Mouse (Mus musculus) stomach, embryonic 14.5 days (tissue): Measurements from ENCODE around the gene Ccr6. TPM values are rescaled to one million over a fixed set of nuclear protein-coding genes. Genes with fewer than 3 reads are reported as not detected.

Experiments used
- ATAC-seq: fragments of 200-750 bp; cut with Nextera tagmentation; 2 replicates; pipeline ENCODE4 v1.8.0; 2017; ENCODE audit warnings: low read depth, moderate TSS enrichment; ENCODE audit not compliant: insufficient number of reproducible peaks, insufficient read depth, low FRiP score
- H3K27ac ChIP-seq: fragments of 300-500 bp; sonication (generic); 2 replicates; pipeline ENCODE4 v1.5.1; 2014; ENCODE audit warnings: mild to moderate bottlenecking, low read length, moderate library complexity, mixed read lengths
- H3K27me3 ChIP-seq: fragments of 300-500 bp; sonication (generic); 2 replicates; pipeline ENCODE4 v1.6.1; 2014; ENCODE audit warnings: low read length, control low read depth, mixed read lengths; ENCODE audit not compliant: control insufficient read depth, insufficient read depth
- H3K36me3 ChIP-seq: fragments of 300-500 bp; sonication (generic); 2 replicates; pipeline ENCODE4 v1.6.1; 2014; ENCODE audit warnings: mild to moderate bottlenecking, control low read depth, low read length, moderate library complexity, mixed read lengths; ENCODE audit not compliant: control insufficient read depth, insufficient read depth
- H3K4me1 ChIP-seq: fragments of 300-500 bp; sonication (generic); 2 replicates; pipeline ENCODE4 v1.6.1; 2014; ENCODE audit warnings: low read length, control low read depth, mixed read lengths; ENCODE audit not compliant: control insufficient read depth, insufficient read depth
- H3K4me2 ChIP-seq: fragments of 300-500 bp; sonication (generic); replicated peaks from 2 replicates; pipeline ENCODE4 v1.6.1; 2014; ENCODE audit warnings: low read depth, low read length, control low read depth
- H3K4me3 ChIP-seq: fragments of 300-500 bp; sonication (generic); 2 replicates; pipeline ENCODE4 v1.5.1; 2014; ENCODE audit warnings: low read depth, low read length, control low read depth
- H3K9ac ChIP-seq: fragments of 300-500 bp; sonication (generic); replicated peaks from 2 replicates; pipeline ENCODE4 v1.6.1; 2014; ENCODE audit warnings: low read depth, mild to moderate bottlenecking, control low read depth, low read length, moderate library complexity, mixed read lengths
- H3K9me3 ChIP-seq: fragments of 300-500 bp; sonication (generic); 2 replicates; pipeline ENCODE4 v1.6.1; 2016; ENCODE audit warnings: low read depth, low read length, control low read depth; ENCODE audit not compliant: control insufficient read depth
- WGBS: fragments of 180-500 bp; shearing (Covaris S2); extraction: QIAGEN DNeasy Blood & Tissue Kit; methylation state at CpG from one replicate; pipeline ENCODE4 v1.1.7; 2014; 5-methylcytosine and 5-hydroxymethylcytosine counted together
- polyA plus RNA-seq: library from polyadenylated mRNA; unstranded; fragments of >200 nt; fragmentation: Nextera tagmentation; extraction: Ambion mirVana; gene quantifications from 2 replicates; pipeline ENCODE4 v1.2.1, GENCODE M21; 2014

The Ccr6 gene
- polyA plus RNA-seq, 1 experiment from 2014 or later: 0.71 TPM

DNA sequence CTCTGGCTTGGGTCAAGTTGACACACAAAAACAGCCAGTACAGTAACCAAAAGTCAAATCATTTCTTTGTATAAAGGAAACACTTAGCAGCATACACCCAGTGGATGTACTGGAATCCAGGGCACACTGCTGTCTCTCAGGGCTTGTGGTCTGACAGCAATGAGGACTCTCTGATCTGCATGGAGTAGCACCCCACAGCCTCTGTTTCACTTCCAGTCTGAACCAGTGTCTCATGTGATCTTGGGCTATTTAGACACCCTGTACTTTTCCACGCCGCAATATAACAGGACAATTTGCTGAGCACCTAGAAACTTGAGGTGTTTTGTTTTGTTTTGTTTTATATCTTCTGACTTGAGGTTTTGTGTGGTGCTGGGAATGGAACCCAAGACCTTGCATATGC, 10.7 kb upstream of the Ccr6 start:
- Histone ChIP-seq H3K9me3 (no peaks in the 10 kb centered on the region), H3K4me1 (0 out of 2 replicates have a peak, but pooled peaks cover 4% of the 10 kb centered on the region), H3K9ac (no peak overlapping the region), H3K36me3 (no peaks in the 10 kb centered on the region), H3K4me3 (no peak overlapping the region), H3K27me3 (no peaks in the 10 kb centered on the region), H3K27ac (no peak overlapping the region), H3K4me2 (no peak overlapping the region)
- WGBS: 95% methylated on average over 2 of the region's 2 CpGs
- no peak for ATAC-seq

DNA sequence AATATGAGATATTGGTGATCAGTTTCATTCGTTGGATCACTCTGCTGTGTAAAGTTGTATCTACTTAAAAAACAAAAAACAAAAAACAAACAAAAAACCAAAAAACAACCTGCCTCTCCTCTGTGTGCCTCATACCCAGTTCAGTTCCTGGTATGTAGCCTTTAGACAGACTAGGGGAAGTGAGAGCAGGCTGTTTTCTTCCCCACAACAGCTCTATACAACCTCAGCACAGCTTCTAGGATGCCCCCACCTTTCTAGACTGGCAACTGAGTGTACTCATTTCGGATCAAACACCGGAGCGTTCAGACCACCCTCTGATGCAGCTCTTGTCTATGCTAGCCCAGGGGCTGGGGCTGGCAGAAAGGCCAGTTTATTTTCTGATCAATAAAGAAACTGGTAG, 10.1 kb upstream of the Ccr6 start:
- ATAC-seq: no peak
- H3K4me1 ChIP-seq: 0 out of 2 replicates have a peak, but pooled peaks cover 4% of the 10 kb centered on the region
- no peaks in the 10 kb centered on the region for H3K27me3 ChIP-seq
- H3K36me3 ChIP-seq: no peaks in the 10 kb centered on the region
- no peak overlapping the region for H3K27ac ChIP-seq
- H3K4me2 ChIP-seq: no peak overlapping the region
- no peaks in the 10 kb centered on the region for H3K9me3 ChIP-seq
- WGBS: 77% methylated on average over 4 of the region's 4 CpGs
- H3K4me3 ChIP-seq: no peak overlapping the region
- no peak overlapping the region for H3K9ac ChIP-seq

DNA sequence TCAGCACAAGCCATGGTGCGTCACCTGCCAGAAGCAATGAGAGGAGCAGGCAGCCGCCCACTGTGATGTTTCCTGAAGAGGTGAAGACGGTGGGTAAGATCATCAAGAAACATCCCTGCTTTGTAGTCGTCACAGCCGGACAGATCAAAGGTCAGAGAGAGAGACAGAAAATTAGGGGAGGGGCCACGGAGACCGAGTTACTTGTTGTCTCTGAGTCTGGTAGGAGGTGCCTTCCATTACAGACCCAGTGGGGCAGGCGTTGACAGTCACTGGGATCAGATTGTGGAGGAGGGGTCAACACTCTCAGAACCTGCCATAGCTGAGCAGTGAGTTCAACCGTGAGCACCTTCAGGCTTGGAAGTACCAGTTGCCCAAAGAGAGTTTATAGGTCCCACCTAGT, 7.2 kb upstream of the Ccr6 start:
- no peaks in the 10 kb centered on the region for H3K9me3 ChIP-seq
- no peak for ATAC-seq
- H3K27me3 ChIP-seq: no peaks in the 10 kb centered on the region
- WGBS: 42% methylated on average over 9 of the region's 9 CpGs
- H3K36me3 ChIP-seq: no peaks in the 10 kb centered on the region
- H3K9ac ChIP-seq: no peak overlapping the region
- H3K4me1 ChIP-seq: 0 out of 2 replicates have a peak, but pooled peaks cover 4% of the 10 kb centered on the region
- no peak overlapping the region for H3K4me3 ChIP-seq
- no peak overlapping the region for H3K4me2 ChIP-seq
- H3K27ac ChIP-seq: no peak overlapping the region

DNA sequence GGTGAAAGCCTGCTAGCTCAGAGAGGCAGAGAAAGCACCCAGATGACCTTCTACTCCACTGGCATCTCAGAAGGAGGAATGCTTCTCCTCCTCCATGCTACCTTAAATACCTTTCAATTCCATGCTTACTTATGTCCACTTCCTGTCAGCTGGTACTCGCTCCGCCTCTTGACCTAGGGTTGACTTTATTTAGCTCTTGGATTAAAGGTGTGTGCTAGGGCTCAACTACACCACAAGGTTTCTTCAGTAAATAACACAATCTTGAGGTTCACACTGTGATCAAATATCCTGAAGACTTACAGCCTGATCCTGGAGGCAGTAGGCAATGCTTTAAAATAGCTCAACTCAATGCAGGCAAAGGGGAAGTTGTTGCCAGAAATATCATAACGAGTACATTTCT, 6.2 kb upstream of the Ccr6 start:
- Histone ChIP-seq H3K27me3 (no peaks in the 10 kb centered on the region), H3K27ac (no peak overlapping the region), H3K4me2 (no peak overlapping the region), H3K9me3 (no peaks in the 10 kb centered on the region), H3K9ac (no peak overlapping the region), H3K4me1 (0 out of 2 replicates have a peak, but pooled peaks cover 4% of the 10 kb centered on the region), H3K4me3 (no peak overlapping the region), H3K36me3 (no peaks in the 10 kb centered on the region)
- WGBS: 81% methylated on average over 3 of the region's 3 CpGs
- no peak for ATAC-seq

DNA sequence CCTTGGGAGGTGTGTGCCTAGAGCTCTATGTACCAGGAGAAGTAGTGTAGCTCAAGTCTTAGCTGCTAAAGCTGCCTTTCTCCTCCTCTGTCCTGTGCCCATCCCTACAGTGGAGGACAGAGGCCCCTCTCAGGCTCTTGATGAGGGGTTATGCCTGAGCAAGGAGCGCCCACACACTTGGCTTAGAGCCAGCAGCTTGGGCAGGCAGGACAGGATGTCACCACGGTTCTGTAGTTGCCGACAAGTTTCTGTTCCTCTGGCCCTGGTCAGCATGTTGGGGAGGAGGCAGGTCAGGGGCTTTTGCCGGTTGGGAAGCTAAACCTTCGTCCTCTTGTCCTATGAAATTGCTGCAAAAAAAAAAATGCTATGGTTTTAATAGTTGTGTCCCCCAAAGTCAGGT, 3.8 kb upstream of the Ccr6 start:
- 62% methylated on average over 5 of the region's 5 CpGs for WGBS
- Histone ChIP-seq H3K27ac (no peak overlapping the region), H3K4me1 (0 out of 2 replicates have a peak, but pooled peaks cover 4% of the 10 kb centered on the region), H3K9me3 (no peaks in the 10 kb centered on the region), H3K36me3 (no peaks in the 10 kb centered on the region), H3K4me3 (no peak overlapping the region), H3K27me3 (no peaks in the 10 kb centered on the region), H3K9ac (no peak overlapping the region), H3K4me2 (no peak overlapping the region)
- no peak for ATAC-seq

DNA sequence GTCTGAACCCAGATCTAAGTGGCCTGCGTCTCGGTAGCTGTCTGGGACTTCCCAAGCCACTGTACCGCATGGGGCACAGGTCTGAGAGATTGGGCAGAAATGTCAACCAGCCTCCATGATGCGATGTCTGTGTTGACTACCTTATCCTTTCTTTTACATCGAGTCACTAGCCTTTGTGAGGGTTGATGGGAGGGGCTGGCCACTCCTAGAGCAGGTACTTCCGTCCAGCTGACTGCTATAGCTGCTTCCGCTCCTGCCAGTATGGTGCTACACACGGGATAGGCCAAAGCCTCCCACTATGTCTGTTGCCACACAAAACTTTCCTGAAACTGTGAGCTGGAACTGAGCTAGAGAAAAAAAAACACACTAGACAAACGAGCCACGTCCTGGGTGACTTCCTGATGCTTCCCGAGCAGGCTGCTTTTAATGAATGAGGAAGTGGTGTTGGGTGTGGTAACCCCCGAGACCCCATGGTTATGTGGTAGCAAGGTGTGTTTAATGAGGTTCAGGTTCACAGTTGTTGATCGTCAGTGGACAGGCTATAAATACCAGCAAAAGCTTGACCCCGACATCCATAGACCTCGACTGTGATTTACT, 2.1 kb upstream of the Ccr6 start:
- WGBS: 53% methylated on average over 15 of the region's 15 CpGs
- H3K9me3 ChIP-seq: no peaks in the 10 kb centered on the region

DNA sequence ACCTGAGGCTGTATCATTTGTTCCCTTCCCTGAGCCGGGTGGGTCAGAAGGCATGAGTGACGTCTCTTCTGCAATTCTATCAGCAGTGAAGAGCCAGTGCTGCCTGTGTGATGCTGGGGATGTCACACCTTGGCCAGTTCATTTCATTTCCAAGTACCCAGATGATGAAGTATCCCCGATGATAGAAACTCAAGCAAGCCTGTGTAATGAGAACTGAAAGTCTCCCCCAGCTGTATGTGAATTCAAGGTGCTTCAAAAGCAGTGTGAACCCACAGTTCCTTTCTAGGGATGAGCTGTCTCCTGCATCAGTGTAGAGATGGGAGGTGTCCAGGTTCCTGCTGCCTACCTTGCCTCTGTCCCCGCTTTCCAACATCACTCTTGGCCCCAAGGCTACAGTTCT, 1.3 kb upstream of the Ccr6 start:
- ATAC-seq: no peak
- 81% methylated on average over 4 of the region's 4 CpGs for WGBS
- no peaks in the 10 kb centered on the region for H3K27me3 ChIP-seq

More for the DNA sequence above, 2.1 kb upstream of the Ccr6 start:
- Histone ChIP-seq H3K4me1 (no peaks in the 10 kb centered on the region), H3K36me3 (no peaks in the 10 kb centered on the region), H3K4me2 (no peak overlapping the region), H3K9ac (no peak overlapping the region), H3K27me3 (no peaks in the 10 kb centered on the region), H3K27ac (no peak overlapping the region), H3K4me3 (no peak overlapping the region)
- ATAC-seq: no peak

DNA sequence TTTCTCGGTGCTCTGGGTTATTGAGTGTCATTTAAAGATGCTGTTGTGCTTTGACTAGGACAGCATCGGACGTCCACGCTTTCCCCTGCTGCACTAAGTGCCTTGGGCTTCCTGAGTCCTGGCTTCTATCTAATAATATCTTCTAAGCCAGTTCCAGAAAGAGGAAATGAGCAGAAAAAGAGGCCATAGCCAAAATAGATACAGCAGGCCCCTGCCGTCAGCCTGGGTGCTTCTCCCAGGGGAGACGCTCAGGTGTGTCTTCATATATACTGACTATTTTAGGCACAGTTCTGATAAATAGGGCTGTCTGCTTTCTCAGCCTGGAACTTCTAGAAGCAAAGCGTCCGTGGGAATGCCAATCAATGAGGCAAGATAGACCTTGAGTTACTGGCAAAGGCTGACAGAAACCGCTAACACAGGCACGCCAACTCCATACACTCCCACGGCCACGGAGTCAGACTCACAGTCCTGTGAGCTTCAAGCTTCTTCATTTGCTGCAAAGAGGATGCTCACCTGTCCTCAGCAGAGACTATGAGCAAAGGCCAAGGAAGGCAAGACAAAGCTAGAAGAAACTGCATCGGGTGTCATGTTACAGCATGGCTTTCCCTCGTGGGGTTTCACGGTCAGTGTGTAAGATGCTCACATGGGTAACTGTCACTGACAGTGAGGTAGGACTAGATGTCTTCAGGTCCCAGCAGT, 2.3 kb downstream of the Ccr6 start:
- Histone ChIP-seq H3K36me3 (no peaks in the 10 kb centered on the region), H3K27me3 (no peaks in the 10 kb centered on the region), H3K4me3 (no peak overlapping the region), H3K9ac (no peak overlapping the region), H3K4me2 (no peak overlapping the region), H3K9me3 (no peaks in the 10 kb centered on the region), H3K4me1 (no peaks in the 10 kb centered on the region), H3K27ac (no peak overlapping the region)
- 72% methylated on average over 15 of the region's 15 CpGs for WGBS
- no peak for ATAC-seq

More for the DNA sequence above, 1.3 kb upstream of the Ccr6 start:
- H3K36me3 ChIP-seq: no peaks in the 10 kb centered on the region
- H3K9me3 ChIP-seq: no peaks in the 10 kb centered on the region
- no peak overlapping the region for H3K4me3 ChIP-seq
- no peak overlapping the region for H3K27ac ChIP-seq
- H3K4me2 ChIP-seq: no peak overlapping the region
- no peaks in the 10 kb centered on the region for H3K4me1 ChIP-seq
- no peak overlapping the region for H3K9ac ChIP-seq
